Mouse (Mus musculus): ENCODE measurements around the gene Aldh3b1.

DNA sequence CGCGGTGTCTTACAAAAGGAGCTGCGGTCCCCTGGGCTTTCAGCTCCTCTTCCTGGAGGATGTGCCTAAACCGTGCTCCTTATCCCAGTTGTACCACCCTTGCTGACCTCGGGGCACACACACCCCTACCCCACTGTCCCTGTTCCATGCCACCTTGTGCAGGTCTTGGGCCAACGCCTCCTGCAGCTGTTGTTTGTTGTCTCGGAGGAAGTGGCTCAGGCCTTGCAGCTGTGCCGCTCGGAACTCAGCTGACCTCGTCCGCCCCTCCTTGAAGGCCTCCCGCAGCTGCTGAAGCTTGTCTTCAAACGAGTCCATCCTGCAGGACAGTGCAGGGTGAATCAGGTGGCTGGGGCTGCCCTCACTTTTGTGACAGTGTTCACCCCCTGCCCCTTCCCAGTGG lies 6.0 kb downstream of the Aldh3b1 start:
- TF ChIP-seq POLR2A (IDR thresholded peaks at IDR 0.05; ENCODE audit: extremely low read depth, insufficient read depth, low read length) (no peak), CTCF (IDR thresholded peaks at IDR 0.05; ENCODE audit: low read depth, low read length) (no peak)
